Mouse (Mus musculus) forebrain, embryonic 11.5 days (tissue): ENCODE results near the gene Ddx27. TPM values are rescaled to one million over a fixed set of nuclear protein-coding genes. Genes with fewer than 3 reads are reported as not detected.

Source experiments
- ATAC-seq: fragments of 200-750 bp; cut with Nextera tagmentation; replicated peaks from 2 replicates; pipeline ENCODE4 v1.8.0; 2017; ENCODE audit warnings: moderate TSS enrichment; ENCODE audit not compliant: low FRiP score
- DNase-seq: peaks from one replicate; pipeline ENCODE4 v3.0.0-alpha.2; 2017; ENCODE audit warnings: low spot score
- H3K27ac ChIP-seq: fragments of 300-500 bp; sonication (generic); 2 replicates; pipeline ENCODE4 v1.5.1; 2014; ENCODE audit warnings: low read depth, low read length
- H3K27me3 ChIP-seq: fragments of 300-500 bp; sonication (generic); 2 replicates; pipeline ENCODE4 v1.6.1; 2014; ENCODE audit warnings: mild to moderate bottlenecking, low read length, mixed read lengths; ENCODE audit not compliant: control insufficient read depth, insufficient read depth
- H3K36me3 ChIP-seq: fragments of 300-500 bp; sonication (generic); 2 replicates; pipeline ENCODE4 v1.6.1; 2014; ENCODE audit warnings: mild to moderate bottlenecking, low read length, moderate library complexity, mixed read lengths; ENCODE audit not compliant: control insufficient read depth, insufficient read depth
- H3K4me1 ChIP-seq: fragments of 300-500 bp; sonication (generic); replicated peaks from 2 replicates; pipeline ENCODE4 v1.6.1; 2014; ENCODE audit warnings: low read length, mixed read lengths; ENCODE audit not compliant: control insufficient read depth, insufficient read depth
- H3K4me2 ChIP-seq: fragments of 300-500 bp; sonication (generic); 2 replicates; pipeline ENCODE4 v1.6.1; 2014; ENCODE audit warnings: low read depth, mild to moderate bottlenecking, low read length, moderate library complexity, mixed read lengths; ENCODE audit not compliant: severe bottlenecking
- H3K4me3 ChIP-seq: fragments of 300-500 bp; sonication (generic); 2 replicates; pipeline ENCODE4 v1.5.1; 2014; ENCODE audit warnings: low read depth, low read length
- H3K9ac ChIP-seq: fragments of 300-500 bp; sonication (generic); 2 replicates; pipeline ENCODE4 v1.6.1; 2014; ENCODE audit warnings: low read length
- H3K9me3 ChIP-seq: fragments of 300-500 bp; sonication (generic); 2 replicates; pipeline ENCODE4 v1.6.1; 2016; ENCODE audit warnings: low read length, mixed read lengths; ENCODE audit not compliant: control insufficient read depth
- WGBS: fragments of 180-500 bp; shearing (Covaris S2); extraction: QIAGEN DNeasy Blood & Tissue Kit; methylation state at CpG from one replicate; pipeline ENCODE4 v1.1.7; 2014; 5-methylcytosine and 5-hydroxymethylcytosine counted together
- polyA plus RNA-seq: library from polyadenylated mRNA; unstranded; fragments of >200 nt; fragmentation: Nextera tagmentation; extraction: Ambion mirVana; gene quantifications from 2 replicates; pipeline ENCODE4 v1.2.1, GENCODE M21; 2014

Gene Ddx27
- polyA plus RNA-seq, 1 experiment from 2014 or later = 60.3 TPM

GRCm38 (mm10) chr2:167062965-167063880 lies 48.2 kb downstream of the Ddx27 start, which contains the start of gene Znfx1:
Znfx1 (minus strand) TSS chr2:167063015.
- ATAC-seq = peak; percentile 93
- Histone ChIP-seq H3K27me3 (no peaks in the 10 kb centered on the region), H3K9me3 (no peaks in the 10 kb centered on the region), H3K4me3 (peak within 1 kb of the TSS; percentile 83), H3K27ac (peak within 1 kb of the TSS; percentile 90), H3K4me1 (peaks cover 14% of the 10 kb centered on the region), H3K36me3 (peaks cover 9% of the 10 kb centered on the region), H3K9ac (peak within 1 kb of the TSS; percentile 98), H3K4me2 (peak within 1 kb of the TSS; percentile 78)
- WGBS = under 1% methylated on average over 57 of the region's 57 CpGs
- peak; percentile 99 for DNase-seq

- Histone ChIP-seq H3K4me1 (peaks cover 14% of the 10 kb centered on the region), H3K4me3 (peak overlapping the region; percentile 83), H3K36me3 (peaks cover 9% of the 10 kb centered on the region), H3K4me2 (peak overlapping the region; percentile 78), H3K9ac (peak overlapping the region; percentile 98), H3K27me3 (no peaks in the 10 kb centered on the region), H3K9me3 (no peaks in the 10 kb centered on the region), H3K27ac (peak overlapping the region; percentile 90)
- no peak for DNase-seq
- 0% methylated on average over 7 of the region's 7 CpGs for WGBS
- ATAC-seq = no peak
Measured at GRCm38 (mm10) chr2:167063906-167064496, 49.0 kb downstream of the Ddx27 start.

GRCm38 (mm10) chr2:167064601-167065295 lies 49.8 kb downstream of the Ddx27 start:
- H3K4me2 ChIP-seq = peak overlapping the region; percentile 78
- peak overlapping the region; percentile 83 for H3K4me3 ChIP-seq
- H3K27ac ChIP-seq = peak overlapping the region; percentile 90
- DNase-seq (no peak), ATAC-seq (no peak)
- H3K9ac ChIP-seq = peak overlapping the region; percentile 98
- H3K9me3 ChIP-seq = no peaks in the 10 kb centered on the region
- WGBS = 34% methylated on average over 9 of the region's 9 CpGs
- no peaks in the 10 kb centered on the region for H3K27me3 ChIP-seq
- peaks cover 9% of the 10 kb centered on the region for H3K36me3 ChIP-seq
- peaks cover 14% of the 10 kb centered on the region for H3K4me1 ChIP-seq

GRCm38 (mm10) chr2:167066031-167066430 lies 51.0 kb downstream of the Ddx27 start:
- no peak overlapping the region for H3K27ac ChIP-seq
- 61% methylated on average over 1 of the region's 1 CpGs for WGBS

GRCm38 (mm10) chr2:167066528-167067516 lies 51.8 kb downstream of the Ddx27 start:
- Histone ChIP-seq H3K4me1 (peaks cover 7% of the 10 kb centered on the region), H3K4me2 (no peak overlapping the region), H3K9ac (no peak overlapping the region), H3K36me3 (peaks cover 9% of the 10 kb centered on the region), H3K9me3 (no peaks in the 10 kb centered on the region), H3K27me3 (no peaks in the 10 kb centered on the region), H3K4me3 (no peak overlapping the region), H3K27ac (no peak overlapping the region)
- 33% methylated on average over 6 of the region's 6 CpGs for WGBS
- no peak for ATAC-seq
- no peak for DNase-seq

More at GRCm38 (mm10) chr2:167066031-167066430, 51.0 kb downstream of the Ddx27 start:
- ATAC-seq = no peak
- Histone ChIP-seq H3K27me3 (no peaks in the 10 kb centered on the region), H3K4me3 (no peak overlapping the region), H3K4me2 (no peak overlapping the region), H3K9ac (peak overlapping the region; percentile 4; the same call in 1 of the 2 replicates), H3K4me1 (peaks cover 14% of the 10 kb centered on the region), H3K9me3 (no peaks in the 10 kb centered on the region), H3K36me3 (peaks cover 9% of the 10 kb centered on the region)
- DNase-seq = no peak

GRCm38 (mm10) chr2:167067575-167067974 lies 52.6 kb downstream of the Ddx27 start:
- H3K4me3 ChIP-seq = no peak overlapping the region
- H3K36me3 ChIP-seq = peaks cover 9% of the 10 kb centered on the region
- no peak for ATAC-seq
- peaks cover 7% of the 10 kb centered on the region for H3K4me1 ChIP-seq
- no peaks in the 10 kb centered on the region for H3K27me3 ChIP-seq
- WGBS = 61% methylated on average over 6 of the region's 6 CpGs
- no peak for DNase-seq
- no peaks in the 10 kb centered on the region for H3K9me3 ChIP-seq
- no peak overlapping the region for H3K9ac ChIP-seq
- no peak overlapping the region for H3K4me2 ChIP-seq
- H3K27ac ChIP-seq = no peak overlapping the region

- Histone ChIP-seq H3K4me2 (no peak overlapping the region), H3K27ac (no peak overlapping the region), H3K9ac (no peak overlapping the region), H3K4me3 (no peak overlapping the region), H3K9me3 (no peaks in the 10 kb centered on the region), H3K36me3 (peaks cover 4% of the 10 kb centered on the region; the same call in 1 of the 2 replicates), H3K4me1 (no peaks in the 10 kb centered on the region; the same call in none of the 2 replicates), H3K27me3 (no peaks in the 10 kb centered on the region)
- WGBS = 86% methylated on average over 6 of the region's 6 CpGs
- DNase-seq = no peak
- no peak for ATAC-seq
Measured at GRCm38 (mm10) chr2:167070341-167070740, 55.3 kb downstream of the Ddx27 start.
